Mouse (Mus musculus) inflammation-experienced regulatory T-cells, adult 6 months (primary cell): ENCODE measurements around the gene Cd177. TPM values are rescaled to one million over a fixed set of nuclear protein-coding genes. Genes with fewer than 3 reads are reported as not detected.
"Not testable (repeated sequence)": the region's sequence is repeated elsewhere in the genome, so short reads cannot be mapped to it uniquely, and the experiment has no call there.

Experiments
- ATAC-seq: one replicate; pipeline ENCODE4 v1.8.0; 2017
- polyA plus RNA-seq, 3 experiments: library from polyadenylated mRNA; unstranded; fragments of 100-300 nt; shearing (Covaris generic); gene quantifications; one replicate each; pipeline ENCODE4 v1.2.1; 2017

Gene Cd177
- polyA plus RNA-seq, result not detected

DNA sequence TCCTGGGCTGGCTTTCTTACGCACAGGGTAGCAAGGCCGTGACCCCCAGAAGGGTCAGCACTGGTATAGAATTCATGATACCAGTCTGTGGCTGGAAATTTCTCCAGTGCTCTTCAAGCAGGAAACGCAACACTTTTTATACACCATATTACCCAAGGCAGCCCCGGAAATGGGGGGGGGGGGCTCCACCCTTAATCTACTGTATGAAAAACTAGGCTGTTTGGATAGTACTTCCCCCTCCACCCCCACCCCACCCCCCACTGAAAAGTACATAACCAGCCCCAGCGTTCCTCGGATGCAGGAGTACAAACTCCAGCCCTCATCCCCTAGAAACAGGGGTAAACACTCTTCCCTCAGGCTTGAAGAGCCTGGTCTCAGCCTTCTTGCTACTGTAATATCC, at the start of gene Cd177:
Gene Cd177 (minus strand): TSS at position 101 of the 400 bp plus-strand sequence.
- ATAC-seq, result no peak

DNA sequence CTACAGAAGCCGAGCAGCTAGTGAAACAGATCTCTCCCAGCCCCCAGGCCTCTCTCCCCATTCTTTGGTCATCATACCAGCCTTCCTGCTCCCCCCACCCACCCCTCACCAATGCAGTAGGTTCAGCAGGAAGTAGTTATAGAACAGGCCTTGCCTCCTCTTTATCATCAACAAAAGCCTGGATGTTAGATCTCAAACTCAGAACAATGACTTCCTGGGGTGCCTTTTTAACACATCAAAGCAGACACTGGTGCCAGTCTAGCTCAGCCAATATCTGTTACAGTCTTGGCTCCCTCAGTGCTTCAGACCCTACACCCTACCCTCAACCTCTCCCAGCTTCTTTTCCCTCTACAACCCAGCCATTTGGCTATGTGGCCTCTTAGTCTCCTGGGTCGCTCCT, 48.9 kb upstream of the Cd177 start:
- ATAC-seq, result no peak

DNA sequence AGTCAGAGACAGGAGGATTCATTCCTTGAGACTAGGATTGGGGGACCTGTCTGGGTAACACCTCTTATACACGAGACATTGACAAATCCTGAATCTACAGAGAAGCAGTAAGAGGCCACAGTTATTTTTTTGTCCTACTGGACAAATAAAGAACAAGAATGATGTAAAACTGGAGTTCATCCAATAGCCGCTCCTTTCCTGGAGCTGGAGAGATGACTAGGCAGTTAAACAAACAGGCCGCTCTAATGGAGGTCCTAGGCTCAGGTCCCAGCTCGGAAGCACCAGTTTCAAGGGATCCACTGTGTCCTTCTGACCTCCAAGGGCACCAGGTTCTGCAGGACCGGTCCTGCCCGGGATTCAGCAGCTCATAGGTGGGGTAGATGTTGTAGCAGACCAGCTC, 44.7 kb upstream of the Cd177 start:
- ATAC-seq, result no peak

DNA sequence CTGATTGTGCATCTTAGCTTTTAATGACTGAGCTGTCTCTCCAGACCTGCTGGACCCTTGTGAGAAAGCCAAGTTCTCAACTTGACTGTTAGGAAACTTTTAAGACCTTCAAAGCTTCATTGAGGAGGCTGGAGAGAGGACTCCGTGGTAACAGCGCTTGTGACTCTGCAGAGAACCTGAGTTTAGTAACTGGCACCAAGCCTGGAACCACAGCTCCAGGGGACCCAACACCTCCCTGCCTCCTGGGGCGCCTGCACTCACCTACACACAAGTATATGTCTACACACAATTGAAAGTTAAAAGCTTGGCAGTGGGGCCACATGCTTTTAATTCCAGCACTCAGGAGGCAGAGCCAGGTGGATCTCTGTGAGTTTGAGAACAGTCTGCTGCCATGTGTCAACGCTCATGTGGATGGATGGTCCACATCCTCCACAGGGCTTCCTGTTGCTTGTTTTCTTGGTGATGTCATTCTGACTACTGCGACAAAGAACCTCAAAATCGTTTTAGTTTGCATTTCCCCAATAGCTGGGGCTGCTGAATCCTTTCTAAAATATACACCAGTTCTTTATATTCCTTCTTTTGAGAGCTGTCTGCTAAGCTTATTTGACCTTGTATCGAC, 42.1 kb upstream of the Cd177 start:
- ATAC-seq, result no peak

DNA sequence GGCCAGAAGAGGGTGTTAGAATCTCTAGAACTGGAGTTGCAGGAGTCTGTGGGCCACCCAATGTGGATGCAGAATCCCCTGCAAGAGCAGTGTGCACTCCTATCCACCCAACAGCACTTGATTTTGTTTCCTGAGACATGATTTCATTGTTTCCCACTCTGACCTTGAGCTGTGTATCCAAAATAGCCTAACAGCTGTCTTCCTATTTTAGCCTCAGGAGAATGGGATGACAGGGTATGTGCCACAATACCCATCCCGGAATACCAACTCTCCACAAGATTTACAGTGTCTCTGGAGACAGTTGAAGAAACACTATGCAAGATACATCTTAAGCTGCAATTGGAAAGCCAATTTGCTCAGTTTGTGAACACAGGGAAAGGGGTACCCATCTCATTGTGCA, 37.8 kb upstream of the Cd177 start:
- no peak for ATAC-seq

DNA sequence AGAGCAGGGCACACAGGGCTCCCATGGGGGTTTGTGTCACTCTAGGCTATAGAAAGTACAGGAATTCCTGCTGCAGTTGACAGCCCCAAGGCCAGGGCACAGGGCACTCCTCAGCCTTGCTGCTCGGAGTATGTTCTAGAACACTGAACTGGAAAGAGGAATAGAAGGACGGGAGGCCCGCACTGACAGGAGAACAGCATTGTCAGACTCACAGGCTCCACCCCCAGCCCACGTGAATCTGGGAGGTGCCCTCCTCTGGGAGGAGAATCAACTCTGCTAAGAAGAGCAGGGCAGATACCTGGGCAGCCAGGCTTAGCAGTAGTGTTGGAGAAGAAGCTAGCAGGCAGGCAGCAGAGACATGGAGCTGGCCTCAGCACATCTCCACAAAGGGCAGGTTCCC, 16.8 kb upstream of the Cd177 start, which contains the start of gene Ceacam10:
Gene Ceacam10 (plus strand): TSS at position 289 of the 400 bp plus-strand sequence.
- not testable (repeated sequence) for ATAC-seq

DNA sequence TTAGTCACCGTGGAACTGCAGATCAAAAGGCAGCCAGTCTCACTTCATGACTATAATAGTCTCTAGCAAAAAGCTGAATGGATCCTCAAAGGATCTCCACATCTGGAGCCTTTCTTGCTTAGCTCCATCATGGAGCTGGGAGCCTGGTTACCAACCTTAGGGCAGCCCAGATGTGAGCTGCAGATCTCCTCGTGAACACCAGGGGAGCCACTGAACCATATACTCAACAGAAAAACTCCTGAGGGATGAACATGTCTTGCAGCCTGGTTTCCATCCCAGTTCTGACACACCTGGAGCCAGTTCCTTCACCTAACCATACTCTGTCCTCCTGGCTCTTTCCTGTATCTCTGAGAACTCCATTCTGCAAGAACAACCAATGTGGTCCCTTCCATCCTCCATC, 16.0 kb upstream of the Cd177 start:
- no peak for ATAC-seq

DNA sequence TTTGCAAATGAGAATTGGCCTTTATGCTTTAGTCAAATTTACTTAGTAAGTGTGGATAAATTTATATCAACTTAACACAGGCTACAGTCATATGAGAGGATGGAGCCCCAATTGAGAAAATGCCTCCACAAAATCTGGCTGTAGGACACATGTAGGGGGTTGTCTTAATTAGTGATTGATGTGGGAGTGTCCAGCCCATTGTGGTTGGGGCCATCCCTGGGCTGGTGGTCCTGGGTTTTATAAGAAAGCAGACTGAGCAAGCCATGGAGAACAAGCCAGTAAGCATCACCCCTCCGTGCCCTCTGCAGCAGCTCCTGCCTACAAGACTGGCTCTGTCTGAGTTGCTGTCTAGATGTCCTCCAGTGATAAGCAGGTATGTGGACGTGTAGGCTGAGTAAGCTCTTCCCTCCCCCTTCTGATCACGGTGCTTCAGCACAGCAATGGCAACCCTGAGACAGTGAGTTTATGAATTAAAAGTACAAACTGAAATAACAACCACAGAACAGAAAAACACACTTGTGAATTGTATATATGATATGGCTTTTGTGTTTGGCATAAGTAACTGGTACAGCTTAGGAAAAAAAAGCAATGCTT, 13.9 kb upstream of the Cd177 start:
- ATAC-seq, result no peak

DNA sequence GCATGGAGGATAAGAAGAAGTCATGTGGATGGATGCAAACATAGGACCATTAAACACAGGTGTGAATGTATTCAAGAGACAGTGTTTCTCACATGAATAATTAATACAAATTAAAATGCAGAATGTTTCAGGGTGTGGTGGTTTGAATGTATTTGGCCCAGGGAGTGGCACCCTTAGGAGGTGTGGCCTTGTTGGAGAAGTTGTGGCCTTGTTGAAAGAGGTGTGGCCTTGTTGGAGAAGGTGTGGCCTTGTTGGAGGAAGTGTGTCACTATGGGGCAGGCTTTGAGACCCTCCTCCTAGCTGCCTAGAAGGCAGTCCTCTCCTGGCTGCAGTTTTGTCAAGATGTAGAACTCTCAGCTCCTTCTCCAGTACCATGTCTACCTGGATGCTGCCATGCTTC, 11.2 kb upstream of the Cd177 start:
- no peak for ATAC-seq

DNA sequence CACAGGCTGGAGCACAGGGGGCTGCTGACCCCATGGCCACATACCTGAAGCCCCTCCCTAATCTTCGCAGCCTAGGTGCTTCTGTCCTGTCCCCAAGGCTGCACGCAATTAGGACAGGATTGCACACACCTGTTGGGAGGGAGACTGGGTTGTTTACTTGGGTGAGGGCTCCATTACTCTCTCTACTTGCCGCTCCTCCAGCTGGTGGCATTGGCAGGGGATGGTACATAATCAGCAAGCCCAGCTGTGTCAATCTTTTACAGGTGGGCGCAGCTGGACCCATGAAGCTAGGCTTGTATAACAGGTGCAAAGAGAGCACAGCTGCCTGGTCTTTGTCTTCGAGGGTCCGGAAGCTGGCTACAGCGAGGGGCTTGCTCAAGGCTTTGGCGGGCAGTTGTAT, 2.5 kb upstream of the Cd177 start:
- no peak for ATAC-seq

DNA sequence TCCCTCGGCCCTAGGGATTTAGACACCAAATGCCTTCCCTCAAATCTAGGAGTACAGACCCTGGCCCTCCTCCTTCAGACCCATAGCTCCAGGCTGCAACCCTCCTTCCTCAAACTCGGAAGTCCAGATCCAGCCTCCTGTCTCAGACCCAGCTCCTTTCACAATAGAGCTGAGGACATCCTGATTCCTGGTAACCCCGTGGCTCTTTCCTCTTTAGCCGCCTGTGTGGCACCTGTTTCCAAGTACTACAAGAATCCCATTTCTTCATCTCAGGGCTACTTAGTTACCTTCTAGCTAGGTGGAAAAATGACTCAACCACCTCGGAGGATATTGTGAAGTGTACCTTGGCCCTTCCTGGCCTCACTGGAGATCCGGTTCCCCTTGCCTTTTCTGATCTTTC, 1.1 kb upstream of the Cd177 start:
- no peak for ATAC-seq

DNA sequence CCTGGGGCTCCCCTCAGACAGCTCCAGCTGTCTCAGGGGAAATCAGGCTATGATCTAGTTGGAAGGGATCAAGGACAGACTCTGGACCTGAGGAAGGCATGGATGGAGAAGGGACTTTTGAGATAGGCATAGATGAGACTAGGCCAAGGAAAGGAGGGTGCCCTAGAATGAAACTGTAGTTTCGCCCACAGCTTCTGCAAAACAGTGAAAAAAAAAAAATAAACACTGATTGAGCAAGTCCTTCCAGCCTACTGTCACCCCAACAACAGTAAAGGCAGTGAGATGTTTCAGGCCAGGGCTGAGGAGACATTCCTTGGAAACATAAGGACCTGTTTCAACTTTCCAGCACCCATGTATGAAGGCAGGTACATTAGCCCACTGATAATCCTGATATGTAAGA, 1.6 kb downstream of the Cd177 start:
- no peak for ATAC-seq

DNA sequence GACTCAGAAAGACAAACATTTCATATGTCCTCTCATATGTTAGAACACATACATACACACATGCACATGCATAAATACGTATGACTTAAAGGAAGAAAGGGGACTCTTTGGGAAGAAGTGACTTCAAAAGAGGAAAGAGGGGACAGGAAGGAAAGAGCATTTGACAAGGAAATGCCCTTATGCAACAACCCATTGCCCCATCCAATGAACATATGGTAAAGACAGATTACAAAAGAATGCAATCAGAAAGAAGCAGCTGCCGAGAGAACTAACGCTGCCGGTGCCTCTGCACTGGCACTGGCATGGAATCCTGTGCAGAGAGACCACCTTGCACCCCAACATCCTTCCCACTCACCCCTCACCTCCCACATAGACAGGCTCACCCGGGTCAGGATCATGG, 6.6 kb downstream of the Cd177 start:
- ATAC-seq, result no peak

DNA sequence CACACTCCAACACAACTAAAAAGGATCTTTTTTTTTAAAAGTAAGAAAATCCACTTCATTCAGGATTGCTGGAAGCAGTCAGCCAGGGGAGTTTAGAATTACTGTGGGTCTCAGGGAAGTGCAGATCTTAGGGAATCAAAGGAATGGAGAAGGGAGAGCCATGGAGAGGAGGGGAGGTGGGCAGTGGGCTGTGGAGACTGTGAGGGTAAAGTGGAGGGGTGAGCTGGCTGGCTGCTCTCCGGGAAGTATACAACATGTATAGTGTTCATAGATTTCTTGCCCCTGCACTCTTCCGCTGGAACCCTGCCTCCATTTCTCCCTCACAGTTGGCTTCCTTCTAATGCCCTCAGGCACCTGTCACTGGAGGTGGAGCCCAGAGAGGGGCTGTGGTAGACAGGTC, 8.5 kb downstream of the Cd177 start:
- no peak for ATAC-seq

DNA sequence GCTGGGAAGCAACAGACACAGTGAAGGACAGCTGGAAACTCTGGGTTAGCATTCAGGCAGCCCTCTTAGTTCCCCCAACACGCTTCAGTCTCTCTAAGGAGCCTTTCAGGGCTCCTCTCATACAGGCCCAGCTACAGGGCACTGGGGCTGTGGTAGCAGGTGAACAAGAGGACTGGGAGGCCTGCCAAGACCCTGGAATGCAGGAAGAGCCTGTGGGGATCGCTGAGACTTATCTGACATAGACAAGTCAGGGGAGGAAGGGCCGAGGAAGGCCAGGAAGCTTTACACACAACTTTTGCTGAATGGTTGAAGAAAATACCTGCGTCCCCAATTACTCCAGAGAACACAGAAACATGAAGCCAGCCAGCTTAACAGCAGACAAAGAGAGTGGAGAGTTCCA, 9.4 kb downstream of the Cd177 start:
- no peak for ATAC-seq

DNA sequence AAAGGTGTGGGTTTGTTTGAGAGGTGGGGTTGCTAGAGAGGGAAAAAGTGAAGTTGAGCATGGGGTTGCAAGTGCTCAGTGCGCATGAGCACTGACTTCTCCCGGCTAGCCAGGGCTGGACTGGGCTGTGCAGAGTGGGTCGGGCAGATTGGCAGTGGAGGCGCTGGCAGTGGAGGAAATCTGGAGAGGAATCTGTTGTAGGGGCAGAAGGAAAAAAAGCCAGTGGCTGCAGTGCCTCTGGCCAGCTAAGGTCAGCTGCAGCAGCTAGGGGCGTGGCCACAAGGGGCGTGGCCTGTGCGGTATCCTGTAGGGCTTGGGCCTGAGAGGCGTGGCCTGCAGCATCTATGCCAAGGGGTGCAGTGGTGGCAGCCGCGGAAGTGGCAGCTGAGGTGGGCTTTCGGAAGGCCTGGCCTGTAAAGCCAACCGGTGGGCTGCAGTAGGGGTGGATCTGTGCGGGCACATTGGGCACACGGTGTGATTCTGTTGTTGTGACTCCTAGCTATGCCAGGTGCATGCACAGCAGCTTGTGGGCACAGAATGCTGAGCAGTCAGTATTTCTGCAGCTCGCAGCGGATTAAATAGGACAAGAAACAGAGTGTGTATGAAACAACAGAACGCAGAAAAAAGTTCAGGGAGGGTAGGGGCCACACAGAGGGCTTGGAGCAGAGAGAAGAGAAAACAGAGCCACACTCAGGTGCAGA, 24.0 kb downstream of the Cd177 start:
- ATAC-seq, result no peak

DNA sequence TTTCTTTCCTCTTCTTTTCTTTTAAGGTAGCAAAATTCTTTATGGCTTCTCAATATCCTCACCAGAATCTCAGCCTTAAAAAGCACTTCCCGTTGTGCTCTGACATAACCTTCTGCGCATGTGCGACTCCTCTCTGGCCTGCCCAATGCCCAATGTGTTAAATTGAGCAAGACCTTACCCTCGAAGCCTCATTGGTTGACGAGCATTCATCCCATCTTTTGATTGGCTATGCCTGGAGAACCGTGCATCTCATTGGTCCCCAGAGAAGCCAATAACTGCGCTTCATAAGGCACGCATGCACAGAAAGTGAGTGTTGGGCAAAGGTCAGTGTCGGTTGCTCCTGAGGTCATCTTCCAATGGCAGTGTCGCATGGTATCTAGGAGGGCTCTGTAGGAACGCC, 33.3 kb downstream of the Cd177 start, which contains the start of gene Gm4763:
Gene Gm4763 (minus strand): TSS at position 101 of the 400 bp plus-strand sequence.
- not testable (repeated sequence) for ATAC-seq

DNA sequence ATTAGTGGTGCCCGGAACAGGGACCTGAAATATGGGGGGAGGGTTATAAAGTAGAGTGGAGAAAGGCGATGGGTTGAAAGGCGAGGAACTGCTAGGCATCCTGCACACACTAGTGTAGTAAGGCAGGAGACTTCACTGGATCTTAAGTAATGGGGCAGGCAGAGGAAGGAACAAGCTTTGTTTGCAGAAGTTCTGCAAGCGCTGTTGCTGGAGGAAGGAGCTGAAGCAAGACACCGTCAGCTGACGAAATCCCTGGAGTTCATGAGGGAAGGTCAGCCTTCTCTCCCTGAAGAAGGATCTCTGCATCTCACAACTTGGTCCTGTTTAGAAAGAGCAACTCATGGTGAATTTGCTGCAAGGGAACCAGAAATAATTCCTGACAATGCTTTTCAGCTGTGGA, 45.1 kb downstream of the Cd177 start:
- ATAC-seq, result no peak

DNA sequence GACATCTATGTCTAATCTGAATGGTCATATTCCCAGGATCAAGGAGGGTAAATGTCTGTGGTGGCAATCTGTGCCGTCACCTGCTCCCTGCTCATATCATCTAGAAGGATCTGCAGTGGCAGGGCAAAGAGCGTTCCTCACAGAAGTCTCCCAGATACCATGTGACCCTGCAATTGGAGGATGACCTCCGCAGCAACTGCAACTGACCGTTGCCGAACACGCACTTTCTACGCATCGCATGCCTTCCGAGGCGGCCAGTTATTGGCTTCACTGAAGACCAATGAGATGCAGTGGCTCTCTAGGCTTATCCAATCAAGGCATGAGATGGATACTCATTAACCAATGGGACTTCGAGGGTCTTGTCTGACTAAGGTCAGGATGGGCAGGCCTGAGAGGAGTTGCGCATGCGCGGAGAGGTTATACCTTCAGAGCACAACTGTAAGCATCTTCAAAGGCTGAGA, 51.2 kb downstream of the Cd177 start, which contains the start of gene BC049730:
Gene BC049730 (plus strand): TSS at position 411 of the 461 bp plus-strand sequence.
- ATAC-seq, result no peak

DNA sequence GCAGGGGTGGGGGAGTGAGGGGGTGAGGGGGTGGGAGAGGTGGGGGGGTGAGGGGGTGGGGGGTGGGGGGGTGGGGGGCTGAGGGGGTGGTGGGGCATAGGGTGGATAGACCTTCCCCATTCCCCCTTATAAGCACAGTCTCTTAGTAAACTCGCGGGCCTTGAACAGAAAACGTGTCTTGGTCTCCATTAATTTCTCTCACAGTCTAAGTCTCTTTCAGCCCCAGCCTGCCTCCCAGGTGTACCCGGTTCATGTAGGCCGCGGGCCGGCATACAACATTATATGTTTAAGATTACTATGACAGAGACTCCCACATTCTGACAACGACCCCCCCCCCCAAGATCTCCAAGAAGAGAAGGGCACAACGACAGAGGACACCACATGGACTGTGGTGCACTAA, 57.3 kb downstream of the Cd177 start:
- ATAC-seq, result not testable (repeated sequence)

DNA sequence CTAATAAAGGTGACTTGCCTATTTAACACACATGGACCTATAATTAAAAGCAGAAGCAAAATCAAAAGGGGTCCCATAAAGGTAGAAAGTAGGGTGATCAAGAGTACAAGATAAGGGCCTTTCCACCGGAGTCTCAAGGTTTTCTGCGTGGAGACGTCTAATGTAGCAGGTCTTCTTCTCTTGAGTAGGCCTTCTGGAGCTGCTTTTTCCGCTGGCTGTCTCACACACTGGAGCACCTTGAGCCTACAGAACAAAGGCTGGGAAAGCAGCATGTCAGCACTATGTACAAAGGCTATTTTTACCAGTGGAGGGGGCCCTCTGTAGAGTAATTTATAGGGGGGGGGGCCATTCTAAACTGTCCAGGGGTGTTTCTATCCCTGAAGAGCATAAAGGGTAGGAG, 62.2 kb downstream of the Cd177 start:
- not testable (repeated sequence) for ATAC-seq
